Mouse (Mus musculus) liver, postnatal 0 days (tissue): ENCODE measurements around the gene Cryz.

ENCODE experiments used
- CTCF ChIP-seq: sonication (generic); IDR thresholded peaks from 2 replicates; pipeline ENCODE4 v1.5.1; 2016; ENCODE audit warnings: antibody characterized with exemption, low read depth
- EP300 ChIP-seq: IDR thresholded peaks from 2 replicates; pipeline ENCODE4 v1.6.1; 2016; ENCODE audit warnings: antibody characterized with exemption, low read depth, mild to moderate bottlenecking

- TF ChIP-seq EP300 (no peak), CTCF (no peak)
These were observed 59.2 kb downstream of the Cryz start for GRCm38 (mm10) chr3:154655711-154656110.
